Mouse (Mus musculus) naive thymus-derived CD4-positive, alpha-beta T cell, adult 2 months (primary cell): ENCODE measurements around the gene Tatdn3.
"Not testable (repeated sequence)": the region's sequence is repeated elsewhere in the genome, so short reads cannot be mapped to it uniquely, and the experiment has no call there.

ENCODE experiments used
- DNase-seq: peaks from one replicate; pipeline ENCODE4 v3.0.0-alpha.2; 2011; ENCODE audit warnings: low read depth

Tatdn3 gene

DNA sequence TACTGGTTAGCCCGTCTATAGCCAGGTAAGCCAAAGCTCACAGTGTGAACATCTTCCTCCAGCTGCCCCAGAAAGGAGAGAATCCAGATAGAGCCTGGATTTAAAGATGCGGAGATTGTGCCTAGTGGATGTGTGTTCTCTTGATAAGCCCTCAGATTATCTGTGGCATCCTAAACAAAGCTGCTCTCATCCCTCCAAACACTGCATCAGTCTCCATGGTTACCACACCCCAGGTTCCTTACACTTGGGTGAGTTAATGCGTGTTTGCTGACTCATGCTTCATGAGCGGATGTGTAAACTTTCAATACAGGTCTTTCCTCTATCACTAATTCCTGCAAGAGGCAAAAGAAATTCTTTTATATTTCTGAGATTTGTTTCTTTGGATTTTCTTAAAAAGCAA, 27.1 kb downstream of the Tatdn3 start:
- no peak for DNase-seq

DNA sequence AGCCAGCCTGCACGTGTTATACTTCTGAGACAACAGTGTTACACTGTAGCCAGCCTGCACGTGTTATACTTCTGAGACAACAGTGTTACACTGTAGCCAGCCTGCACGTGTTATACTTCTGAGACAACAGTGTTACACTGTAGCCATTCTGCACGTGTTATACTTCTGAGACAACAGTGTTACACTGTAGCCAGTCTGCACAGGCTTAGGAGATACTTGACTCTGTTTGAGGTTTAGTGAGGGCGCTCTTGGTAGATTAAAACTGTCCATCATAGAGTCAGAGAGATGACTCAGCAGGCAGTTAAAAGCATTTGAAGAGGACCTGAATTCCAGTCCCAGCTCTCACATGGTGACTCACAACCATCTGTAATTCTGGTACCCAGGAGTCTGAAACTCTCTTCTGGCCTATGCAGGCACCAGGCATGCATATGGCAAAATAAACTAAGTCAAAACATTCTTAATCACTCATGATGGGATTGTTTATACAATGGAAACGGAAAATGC, 31.8 kb downstream of the Tatdn3 start:
- not testable (repeated sequence) for DNase-seq

DNA sequence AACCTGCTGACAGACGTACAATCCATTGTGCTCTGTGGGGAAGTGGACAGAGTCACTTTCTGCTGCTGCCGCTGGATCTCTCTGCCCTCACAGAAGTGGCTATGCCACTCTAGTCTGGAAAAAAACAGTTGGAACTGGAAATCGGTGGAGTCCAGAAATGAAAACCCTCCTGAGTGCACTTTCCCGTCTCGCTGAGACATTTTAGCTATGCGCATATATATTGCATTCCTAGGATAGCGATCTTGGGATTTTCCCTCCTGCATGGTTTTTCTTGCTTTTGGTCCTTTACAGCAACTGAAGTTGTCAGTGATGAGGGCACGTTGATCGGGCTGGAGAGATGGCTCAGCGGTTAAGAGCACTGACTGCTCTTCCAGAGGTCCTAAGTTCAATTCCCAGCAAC, 32.5 kb downstream of the Tatdn3 start:
- no peak for DNase-seq

DNA sequence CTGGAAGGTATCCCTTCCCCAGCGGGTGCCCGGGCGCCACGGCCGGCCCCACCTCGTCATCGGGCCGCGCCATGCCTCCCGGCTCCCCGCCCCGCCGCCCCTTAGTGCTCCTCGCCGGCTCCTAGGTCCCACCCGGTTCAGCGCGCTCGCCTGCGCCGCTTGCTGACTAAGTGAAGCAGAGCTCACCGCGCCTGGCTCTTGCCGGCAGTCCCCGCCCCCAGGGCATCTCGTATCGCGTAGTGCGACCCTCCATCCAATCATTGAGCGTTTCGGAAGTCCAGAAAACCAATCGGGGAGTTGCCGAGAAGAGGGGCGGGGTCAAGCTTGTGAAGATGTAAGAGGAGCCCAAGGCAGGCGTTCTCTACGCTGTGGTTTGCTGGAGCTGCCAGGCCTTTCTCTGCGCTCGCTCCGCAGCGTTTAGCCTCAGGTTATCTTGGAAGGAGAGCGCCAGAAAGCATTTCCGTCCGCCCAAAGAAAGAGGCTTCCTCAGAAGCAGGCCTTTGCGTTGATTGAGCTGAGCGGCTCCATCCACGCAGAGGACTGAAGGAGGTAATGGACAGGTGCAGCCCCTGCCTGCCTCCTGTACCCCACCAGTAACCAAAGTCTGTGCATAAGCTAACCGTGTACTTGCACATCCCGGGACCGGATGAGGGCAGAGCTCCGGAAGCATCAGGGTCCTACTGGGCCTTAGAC, 36.6 kb downstream of the Tatdn3 start, which contains the start of gene Flvcr1:
TSS of gene Flvcr1 (minus strand) at position 138 of the 693 bp plus-strand sequence.
- peak; percentile 99 for DNase-seq

DNA sequence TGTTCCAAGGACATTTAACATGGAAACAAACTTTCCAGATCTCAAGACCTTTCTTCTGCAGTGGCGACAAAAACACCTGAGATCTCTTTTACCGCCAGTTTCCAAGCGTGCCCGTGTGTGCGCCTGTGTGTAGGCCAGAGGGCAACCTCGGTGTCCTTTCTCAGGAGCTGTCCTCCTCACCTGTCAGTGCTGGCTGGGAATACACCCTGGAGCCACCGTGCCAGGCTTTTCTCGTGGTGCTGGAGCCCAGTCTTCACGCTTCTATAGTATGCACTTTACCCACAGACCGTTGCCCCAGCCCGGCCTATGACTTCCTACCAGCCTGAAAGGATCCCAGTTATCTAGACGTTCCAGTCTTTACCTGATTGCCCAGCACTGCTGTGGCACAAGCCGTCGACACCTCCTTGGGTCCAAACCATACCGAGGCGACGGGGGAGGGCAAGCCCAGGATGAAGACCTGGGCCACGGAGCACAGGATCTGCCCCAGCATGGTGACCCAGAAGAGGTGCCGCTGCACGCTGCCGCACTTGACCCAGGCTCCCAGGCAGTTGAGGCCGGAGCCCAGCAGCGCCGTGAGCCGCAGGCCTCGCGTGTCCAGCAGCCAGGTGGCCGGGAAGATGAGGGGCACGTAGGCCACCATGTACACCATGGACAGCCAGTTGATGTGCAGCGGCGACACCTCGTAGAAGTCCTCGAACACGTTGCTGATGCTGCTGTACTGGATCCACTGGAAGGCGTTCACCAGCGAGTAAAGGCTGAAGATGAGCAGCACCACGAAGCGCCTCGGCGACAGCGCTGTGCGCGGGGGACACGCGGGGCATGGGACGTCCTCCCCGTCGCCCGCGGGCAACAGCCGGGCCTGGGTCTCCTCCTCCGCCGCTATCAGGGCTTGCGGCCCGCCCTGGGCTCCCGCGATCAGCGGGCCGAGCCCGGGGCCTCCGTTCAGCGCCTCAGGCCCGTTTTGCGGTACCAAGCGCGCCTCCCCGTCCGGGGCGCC, 37.4 kb downstream of the Tatdn3 start:
- no peak for DNase-seq

DNA sequence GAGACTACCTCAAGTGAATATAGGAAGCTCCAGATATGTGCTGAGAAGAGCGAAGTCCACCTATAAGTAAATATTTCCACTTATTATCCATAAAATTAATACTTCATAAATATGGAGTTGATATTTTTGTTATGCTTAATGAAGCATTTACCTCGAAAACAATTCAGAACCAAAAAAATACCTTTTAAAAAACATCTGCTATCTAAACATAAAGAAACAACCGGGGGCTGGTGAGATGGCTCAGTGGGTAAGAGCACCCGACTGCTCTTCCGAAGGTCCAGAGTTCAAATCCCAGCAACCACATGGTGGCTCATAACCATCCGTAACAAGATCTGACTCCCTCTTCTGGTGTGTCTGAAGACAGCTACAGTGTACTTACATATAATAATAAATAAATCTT, 38.9 kb downstream of the Tatdn3 start:
- DNase-seq = not testable (repeated sequence)

DNA sequence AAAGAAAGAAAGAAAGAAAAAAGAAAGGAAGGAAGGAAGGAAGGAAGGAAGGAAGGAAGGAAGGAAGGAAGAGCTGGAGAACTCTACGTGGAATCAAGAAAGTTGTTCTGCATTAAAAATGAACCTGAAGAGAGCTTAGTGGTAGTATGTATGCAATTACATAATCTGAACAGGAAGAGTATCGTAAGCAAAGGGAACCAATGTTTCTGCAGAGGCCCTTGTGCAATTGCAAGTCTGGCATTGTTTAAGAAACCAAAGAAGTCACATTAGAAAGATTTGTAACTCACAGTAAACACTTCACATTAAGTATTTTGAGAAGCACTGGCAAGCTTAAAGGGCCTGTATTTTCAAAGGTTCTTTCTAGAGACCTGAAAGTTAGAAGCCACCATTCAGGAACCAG, 39.6 kb downstream of the Tatdn3 start:
- no peak for DNase-seq

DNA sequence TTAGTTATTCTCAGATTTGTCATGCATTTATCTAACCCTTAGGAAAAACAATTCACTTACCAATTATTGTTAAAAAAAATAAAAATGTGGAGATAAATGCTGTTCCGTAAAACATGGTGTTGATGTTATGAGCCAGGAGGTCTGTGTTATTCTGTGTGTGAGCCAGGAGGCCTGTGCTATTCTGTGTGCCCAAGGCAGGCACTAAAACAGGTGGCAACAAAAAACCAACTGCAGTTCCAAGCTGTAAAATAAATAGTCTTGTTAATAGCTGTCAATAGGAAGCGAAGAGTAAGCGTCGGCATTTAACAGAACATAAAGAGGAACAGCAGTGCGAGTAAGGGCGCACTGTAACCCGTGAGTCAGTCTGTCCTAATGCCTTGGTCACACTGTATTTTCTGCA, 41.7 kb downstream of the Tatdn3 start:
- no peak for DNase-seq

DNA sequence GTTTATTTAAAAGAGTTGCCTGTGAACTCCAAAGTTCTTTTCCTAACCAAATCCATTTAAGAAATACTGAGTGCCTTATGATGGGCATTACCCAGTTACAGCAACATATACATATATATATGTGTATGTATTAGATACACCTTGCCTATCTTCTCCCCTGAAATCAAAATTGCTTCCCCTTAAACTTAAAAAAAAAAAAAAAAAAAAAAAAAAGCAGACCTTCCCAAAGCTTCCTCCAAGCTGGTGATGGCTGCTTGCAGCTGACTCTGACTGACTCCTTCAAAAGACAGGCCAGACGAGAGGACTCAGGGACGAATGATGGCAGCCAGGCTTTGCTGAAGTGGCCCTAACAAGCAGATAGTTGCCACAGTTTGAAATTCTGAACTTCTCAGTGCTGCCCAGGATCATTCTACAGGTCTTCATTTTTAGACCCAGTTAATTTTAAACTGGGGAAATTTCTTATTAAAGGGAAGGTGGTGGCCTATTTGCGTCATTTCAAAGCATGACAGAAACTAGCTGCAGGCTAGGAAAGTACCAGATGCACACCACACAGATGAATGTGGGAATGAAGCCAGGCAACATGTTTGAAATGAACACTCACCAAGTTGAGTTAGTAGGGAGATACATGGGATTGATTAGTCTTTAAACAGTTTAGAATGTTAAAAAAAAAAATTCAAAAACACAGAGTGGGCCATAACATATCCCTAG, 42.4 kb downstream of the Tatdn3 start:
- DNase-seq = no peak

DNA sequence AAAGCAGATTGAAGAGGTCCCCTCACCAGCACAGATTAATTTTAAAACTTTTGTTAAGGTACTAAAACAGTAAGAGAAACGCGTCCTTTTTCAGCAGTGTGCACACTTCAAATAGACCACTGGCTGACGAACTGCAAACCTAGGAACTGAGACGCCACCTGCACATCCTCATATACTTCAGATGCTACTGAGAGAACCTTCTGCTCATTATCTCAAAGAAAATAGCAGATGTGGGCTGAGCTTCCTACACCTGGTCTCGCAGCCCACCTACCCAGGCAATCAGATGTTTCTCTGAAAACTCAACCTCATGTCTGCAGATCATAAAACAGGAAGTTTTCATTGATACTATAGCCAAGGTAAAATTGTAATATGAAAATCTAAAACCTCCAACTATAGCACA, 42.9 kb downstream of the Tatdn3 start:
- no peak for DNase-seq

DNA sequence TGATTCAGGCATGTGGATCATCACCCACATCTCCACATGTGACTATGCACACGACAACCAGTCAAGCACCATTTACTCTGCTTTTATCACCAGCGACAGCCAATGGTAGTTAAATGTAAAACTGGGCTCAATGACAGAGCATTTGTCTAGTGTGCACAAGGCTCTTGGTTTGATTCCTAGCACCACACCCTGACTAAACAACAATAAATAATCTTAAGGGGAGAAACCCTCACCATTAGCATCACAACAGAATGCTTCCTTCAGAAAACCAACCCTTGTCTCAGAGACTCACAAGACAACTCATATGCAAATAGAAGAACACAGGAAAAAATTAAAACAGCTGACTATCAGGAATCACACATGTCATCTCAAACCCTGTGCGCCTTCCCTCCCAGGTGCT, 48.5 kb downstream of the Tatdn3 start:
- DNase-seq = no peak

DNA sequence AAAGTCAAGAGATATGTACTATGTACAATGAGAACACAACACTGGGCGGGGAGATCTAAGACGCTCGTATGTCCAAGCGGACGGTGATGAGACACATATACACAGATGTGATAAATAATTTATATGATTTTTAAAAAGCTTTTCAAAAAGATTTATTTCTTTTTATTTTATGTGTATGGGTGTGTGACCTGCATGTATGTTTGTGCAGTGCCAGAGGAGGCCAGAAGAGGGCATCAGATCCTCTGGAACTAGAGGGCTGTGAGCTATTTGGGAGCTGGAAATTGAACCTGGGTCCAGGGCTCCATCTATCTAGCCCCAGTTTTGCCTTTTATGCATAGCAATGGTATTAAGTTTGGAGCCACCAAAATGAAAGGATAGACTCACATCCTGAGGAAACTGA, 54.0 kb downstream of the Tatdn3 start:
- peak; percentile 23 for DNase-seq

DNA sequence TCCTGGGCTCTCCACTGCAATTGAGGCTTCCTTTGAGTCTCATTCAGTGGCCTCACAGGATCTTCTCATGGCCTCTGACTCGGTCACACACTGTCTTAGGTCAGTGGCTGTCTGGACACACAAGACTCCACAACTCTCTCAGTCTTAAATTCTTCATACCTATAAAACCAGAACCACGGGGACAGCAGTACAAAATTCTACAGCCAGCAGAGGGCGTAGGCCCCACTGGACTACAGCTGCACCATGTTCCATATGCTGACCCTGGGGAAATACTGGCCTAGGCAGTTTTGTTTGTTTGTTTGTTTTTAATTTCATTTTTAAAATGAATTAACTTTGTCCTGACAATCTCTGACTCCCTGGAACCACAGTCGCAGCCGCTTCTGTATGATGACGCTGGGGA, 60.5 kb downstream of the Tatdn3 start:
- DNase-seq = no peak

DNA sequence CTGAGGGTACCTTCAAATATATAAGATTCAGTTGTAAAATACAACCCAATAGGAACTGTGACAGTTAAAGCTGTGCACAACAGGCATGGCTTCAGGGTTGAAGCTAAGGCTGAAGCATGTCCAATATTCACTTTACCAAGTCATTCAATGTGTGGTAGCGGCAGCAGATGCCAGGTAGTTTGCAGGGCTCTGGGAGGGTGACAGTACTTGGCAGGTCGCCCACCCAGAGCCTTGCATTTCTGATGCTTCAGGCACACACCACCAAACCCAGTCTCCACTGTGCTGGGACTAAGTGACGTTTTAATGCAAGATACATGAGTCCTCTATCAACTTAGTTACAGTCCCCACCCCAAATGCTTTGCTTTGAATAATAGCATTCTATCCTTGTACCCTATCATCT, 62.0 kb downstream of the Tatdn3 start:
- DNase-seq = no peak

DNA sequence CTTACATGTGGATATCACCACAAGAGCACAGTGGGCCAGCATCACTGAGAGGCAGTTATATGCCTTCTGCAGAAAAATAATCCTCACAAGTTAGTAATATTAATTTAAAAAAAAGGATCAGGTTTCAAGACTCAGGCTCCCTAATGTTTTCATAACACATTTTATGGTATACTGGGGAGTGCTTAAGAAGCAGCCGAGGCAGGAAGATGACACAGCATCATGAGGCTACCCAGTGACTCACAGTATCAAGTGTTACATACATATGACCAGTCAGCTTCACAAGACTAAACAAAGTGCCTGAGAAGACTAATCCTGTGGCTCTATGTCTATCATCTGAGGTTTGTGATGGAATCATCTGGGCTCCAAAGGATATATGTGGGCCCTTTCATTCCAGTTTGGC, 64.7 kb downstream of the Tatdn3 start:
- DNase-seq = no peak

DNA sequence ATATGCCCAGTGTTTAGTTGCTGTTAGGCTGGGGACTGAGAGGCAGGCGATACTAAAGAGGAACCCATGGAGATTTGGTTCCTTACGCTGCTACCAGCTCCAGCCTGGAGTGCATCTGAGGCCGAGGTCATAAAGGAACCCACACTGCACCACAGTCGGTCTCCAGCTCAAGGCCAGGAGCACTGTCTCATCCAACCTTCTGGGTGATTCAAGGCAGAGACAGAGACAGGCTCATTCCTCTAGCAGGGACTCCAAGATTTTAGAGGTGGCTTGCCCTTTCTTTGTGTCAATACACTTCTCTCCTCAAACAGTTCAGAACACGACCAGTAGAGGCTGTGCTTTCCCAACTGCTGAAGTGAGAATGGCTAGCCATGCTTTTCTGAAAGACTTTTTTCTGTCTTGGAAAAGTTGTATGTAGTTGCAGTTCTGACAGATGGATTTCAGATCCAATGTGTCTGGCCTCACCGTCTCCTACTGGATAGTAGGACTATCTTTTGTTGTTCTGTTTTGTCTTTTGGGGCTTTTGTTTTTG, 66.3 kb downstream of the Tatdn3 start:
- DNase-seq = no peak
